Mouse (Mus musculus): ENCODE measurements around the gene Ltbp2.

GRCm38 (mm10) chr12:84766113-84766735 is 110.1 kb downstream of the Ltbp2 start:
- TF ChIP-seq CTCF (conservative IDR thresholded peaks at IDR 0.05; ENCODE audit: insufficient read depth, insufficient read length, low read depth, low read length) (no peak), POLR2A (IDR thresholded peaks at IDR 0.05; ENCODE audit: low read depth, low read length) (no peak)
